Mouse (Mus musculus): ENCODE data around the gene Pfdn4. TPM values are rescaled to one million over a fixed set of nuclear protein-coding genes. Genes with fewer than 3 reads are reported as not detected.

Gene Pfdn4
- polyA plus RNA-seq, 1 experiment from 2014 or later, result 102 TPM

DNA sequence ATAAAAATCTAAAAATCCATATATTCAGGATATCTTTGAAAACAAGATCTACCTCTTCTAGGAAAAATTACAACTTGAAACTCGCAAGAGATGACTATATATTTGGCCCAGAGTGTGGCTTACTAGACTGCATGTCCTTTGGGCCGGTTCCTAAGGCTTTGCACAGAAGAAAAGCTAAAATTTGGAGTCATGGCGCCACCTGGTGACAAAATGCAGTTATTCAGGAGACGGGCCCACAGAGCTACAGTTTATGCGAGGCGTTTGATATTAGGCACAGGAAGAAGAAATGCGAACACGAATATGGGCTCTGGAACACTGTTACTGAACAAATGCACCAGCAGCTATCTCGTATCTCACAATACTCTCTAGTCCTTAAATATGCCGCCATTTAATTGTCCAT is 11.5 kb downstream of the Pfdn4 start:
- Histone ChIP-seq H3K27ac (no peak overlapping the region), H3K36me3 (no peaks in the 10 kb centered on the region), H3K9me3 (replicated peaks) (no peaks in the 10 kb centered on the region), H3K4me3 (no peak overlapping the region), H3K4me1 (peaks cover 17% of the 10 kb centered on the region), H3K27me3 (ENCODE audit: low read depth, poor library complexity, severe bottlenecking) (peaks cover 8% of the 10 kb centered on the region)
- WGBS, result 15% methylated on average over 10 of the region's 10 CpGs
- peak; percentile 81 for DNase-seq (ENCODE audit: low spot score)

DNA sequence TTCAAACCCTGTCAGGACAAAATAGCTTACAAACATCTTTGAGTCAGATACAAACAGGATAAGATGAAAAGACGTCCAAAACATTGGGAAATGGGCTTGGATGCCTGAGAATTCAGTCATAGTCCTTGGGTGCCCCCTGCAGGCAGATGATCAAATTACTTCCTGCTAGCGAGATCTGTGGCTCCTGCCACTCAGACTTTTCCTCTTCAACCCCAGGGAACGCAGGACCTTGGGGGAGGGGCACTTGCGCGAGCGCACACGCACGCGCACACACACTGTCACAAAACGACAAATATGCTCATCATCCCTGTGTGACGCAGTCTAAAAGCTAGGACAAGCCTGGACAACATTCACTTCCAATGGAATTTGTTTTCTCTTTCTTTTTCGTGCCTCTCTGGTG is 12.6 kb downstream of the Pfdn4 start:
- H3K27me3 ChIP-seq (ENCODE audit: low read depth, poor library complexity, severe bottlenecking), result peaks cover 4% of the 10 kb centered on the region; the same call in 1 of the 2 replicates
- no peak overlapping the region for H3K27ac ChIP-seq
- peaks cover 2% of the 10 kb centered on the region; the same call in 1 of the 2 replicates for H3K36me3 ChIP-seq
- 4% methylated on average over 12 of the region's 12 CpGs for WGBS
- DNase-seq (ENCODE audit: low spot score), result peak; percentile 92
- H3K4me3 ChIP-seq, result peak overlapping the region; percentile 45
- no peaks in the 10 kb centered on the region for H3K9me3 ChIP-seq (replicated peaks)
- H3K4me1 ChIP-seq, result peaks cover 24% of the 10 kb centered on the region

DNA sequence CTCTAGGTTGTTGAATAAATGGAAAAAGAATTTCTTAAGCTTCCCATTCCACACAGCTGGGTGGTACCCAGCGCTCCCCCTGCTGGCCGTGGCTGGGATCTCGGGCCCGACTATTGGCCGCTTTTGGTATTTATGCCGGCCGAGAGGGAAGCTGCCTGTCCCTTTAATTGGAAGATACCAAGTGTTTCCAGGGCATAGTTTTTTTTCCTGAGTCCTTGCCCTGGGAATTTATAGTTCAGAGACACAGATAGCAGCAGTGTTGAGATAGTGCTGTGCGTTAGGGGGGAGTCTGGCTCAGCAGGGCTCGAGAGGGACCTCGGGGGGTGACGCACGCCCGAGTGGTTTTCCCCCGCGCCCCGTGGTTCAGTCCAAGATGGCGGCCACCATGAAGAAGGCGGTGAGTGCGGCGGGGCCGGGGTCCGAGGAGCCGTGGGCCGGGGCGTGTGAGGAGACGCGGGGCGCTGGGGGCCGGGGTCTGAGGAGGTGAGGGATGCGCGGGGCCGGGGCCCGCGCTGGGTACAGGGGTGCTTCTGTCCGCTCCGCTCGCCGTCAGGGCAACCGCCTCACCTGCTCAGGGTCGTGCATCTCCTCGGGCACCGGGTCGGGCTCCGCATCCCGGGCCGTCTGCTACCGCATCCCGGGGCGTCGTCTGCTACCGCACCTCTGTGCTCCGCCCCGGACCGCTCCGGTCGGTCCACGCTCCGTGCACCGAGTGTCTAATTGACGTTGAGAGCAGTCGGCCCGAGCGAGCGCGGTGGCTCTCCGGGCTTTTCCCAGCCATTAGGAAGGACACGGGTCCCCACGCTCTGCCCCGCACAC is 15.1 kb downstream of the Pfdn4 start:
- H3K36me3 ChIP-seq, result peaks cover 20% of the 10 kb centered on the region
- WGBS, result under 1% methylated on average over 64 of the region's 69 CpGs
- peak overlapping the region; percentile 96 for H3K4me3 ChIP-seq
- H3K27ac ChIP-seq, result peak overlapping the region; percentile 100
- H3K9me3 ChIP-seq (replicated peaks), result no peaks in the 10 kb centered on the region
- no peaks in the 10 kb centered on the region; the same call in 1 of the 2 replicates for H3K27me3 ChIP-seq (ENCODE audit: low read depth, poor library complexity, severe bottlenecking)
- peaks cover 25% of the 10 kb centered on the region for H3K4me1 ChIP-seq
- DNase-seq (ENCODE audit: low spot score), result peak; percentile 93

DNA sequence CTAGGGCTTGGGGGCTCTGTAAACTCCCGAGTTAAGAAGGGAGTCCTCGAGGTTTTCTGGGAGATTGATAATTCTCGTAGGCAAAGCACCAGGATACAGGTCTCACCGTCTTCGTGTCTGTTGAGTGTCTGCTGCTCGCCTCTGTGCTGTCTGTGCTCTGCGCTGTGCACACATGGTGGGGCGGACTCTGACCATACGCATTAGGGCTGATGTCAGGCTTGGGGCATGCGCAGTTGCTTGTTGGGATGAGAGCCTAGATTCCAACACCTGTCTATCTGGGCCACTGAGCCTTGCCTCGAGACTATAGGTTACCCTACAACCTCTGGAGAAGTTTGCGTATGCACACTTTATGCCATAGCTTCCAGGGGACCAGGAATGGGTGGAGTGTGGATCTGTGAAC is 17.5 kb downstream of the Pfdn4 start:
- Histone ChIP-seq H3K36me3 (peaks cover 44% of the 10 kb centered on the region), H3K4me1 (peaks cover 30% of the 10 kb centered on the region), H3K9me3 (replicated peaks) (no peaks in the 10 kb centered on the region), H3K4me3 (no peak overlapping the region), H3K27me3 (ENCODE audit: low read depth, poor library complexity, severe bottlenecking) (no peaks in the 10 kb centered on the region), H3K27ac (no peak overlapping the region)
- WGBS, result 94% methylated on average over 12 of the region's 12 CpGs
- DNase-seq (ENCODE audit: low spot score), result no peak

DNA sequence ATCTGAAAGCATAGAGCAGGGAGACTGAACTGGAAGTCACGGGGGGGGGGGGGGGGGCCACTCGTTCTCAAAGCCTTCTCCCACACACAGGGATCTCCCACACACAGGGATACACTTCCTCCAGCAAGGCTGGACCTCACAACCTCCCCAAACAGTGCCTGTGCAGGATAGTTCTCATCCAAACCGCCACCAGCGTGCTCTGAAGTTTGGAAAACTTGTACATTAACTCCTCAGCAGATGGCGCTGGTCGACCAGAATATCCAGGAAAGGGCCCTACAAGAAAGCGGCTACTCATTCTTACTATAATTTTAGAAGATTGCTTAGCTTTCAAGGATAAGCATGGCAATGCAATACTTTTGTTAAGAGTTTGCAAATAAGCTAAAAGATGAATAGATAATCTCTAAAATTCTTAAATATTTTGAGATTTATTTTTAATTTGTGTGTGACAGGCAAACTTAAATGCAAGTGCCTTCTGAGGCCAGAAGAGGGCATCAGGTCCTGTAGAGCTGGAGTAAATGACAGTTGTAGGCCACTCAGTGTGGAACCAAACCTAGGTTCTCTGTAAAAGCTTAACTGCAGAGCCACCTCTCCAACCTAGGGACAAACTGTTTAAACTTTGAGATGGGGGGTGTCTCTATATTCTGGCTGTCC is 24.2 kb downstream of the Pfdn4 start:
- Histone ChIP-seq H3K4me3 (no peak overlapping the region), H3K9me3 (replicated peaks) (no peaks in the 10 kb centered on the region), H3K27ac (no peak overlapping the region), H3K36me3 (peaks cover 41% of the 10 kb centered on the region), H3K27me3 (ENCODE audit: low read depth, poor library complexity, severe bottlenecking) (no peaks in the 10 kb centered on the region), H3K4me1 (peaks cover 20% of the 10 kb centered on the region)
- DNase-seq (ENCODE audit: low spot score), result peak; percentile 71
- WGBS, result 14% methylated on average over 7 of the region's 7 CpGs

DNA sequence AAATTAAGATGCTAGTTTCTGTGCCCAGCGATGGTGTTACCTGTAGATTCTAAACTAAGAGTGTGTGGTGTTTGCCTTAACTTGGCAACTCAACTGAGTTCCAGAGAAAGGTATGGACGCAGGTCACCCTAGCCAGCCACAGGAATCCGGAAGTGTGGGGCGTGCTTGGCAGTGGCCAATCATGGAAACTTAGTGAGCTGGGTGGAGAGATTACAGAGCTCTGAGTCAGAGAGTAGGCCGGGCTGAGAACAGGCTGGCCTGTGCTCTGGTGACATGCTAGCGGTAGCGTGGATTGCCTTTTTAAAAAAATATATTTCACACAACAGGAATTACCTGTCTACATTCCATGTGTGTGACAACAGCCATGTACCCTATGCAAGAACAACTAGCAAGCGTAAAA is 30.3 kb downstream of the Pfdn4 start:
- H3K9me3 ChIP-seq (replicated peaks), result no peaks in the 10 kb centered on the region
- whole genome bisulfite sequencing, result 93% methylated on average over 8 of the region's 8 CpGs
- no peak for DNase-seq (ENCODE audit: low spot score)

DNA sequence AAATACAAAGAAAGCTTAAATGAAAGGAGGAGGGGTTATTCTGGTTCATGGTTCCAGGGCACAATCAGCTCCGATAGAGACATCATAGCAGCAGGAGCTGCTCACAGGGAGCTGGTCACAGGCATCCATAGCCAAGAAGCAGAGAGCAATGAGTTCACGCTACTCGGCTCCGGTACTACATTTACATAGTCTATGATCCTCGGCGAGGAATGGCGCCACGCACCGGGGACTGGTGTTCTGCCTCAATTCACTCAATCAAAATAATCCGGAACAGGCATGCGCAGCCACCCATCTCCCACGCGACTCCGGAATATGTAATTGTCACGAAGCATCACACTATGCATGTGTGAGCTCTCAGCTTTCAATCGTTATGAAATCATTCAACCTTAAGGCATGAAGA is 31.8 kb downstream of the Pfdn4 start:
- WGBS, result 97% methylated on average over 16 of the region's 16 CpGs
- Histone ChIP-seq H3K4me1 (no peaks in the 10 kb centered on the region; the same call in 1 of the 2 replicates), H3K36me3 (no peaks in the 10 kb centered on the region), H3K9me3 (replicated peaks) (no peaks in the 10 kb centered on the region), H3K4me3 (no peak overlapping the region), H3K27me3 (ENCODE audit: low read depth, poor library complexity, severe bottlenecking) (no peaks in the 10 kb centered on the region), H3K27ac (no peak overlapping the region)
- DNase-seq (ENCODE audit: low spot score), result no peak

More for the DNA sequence above, 30.3 kb downstream of the Pfdn4 start:
- Histone ChIP-seq H3K4me3 (no peak overlapping the region), H3K36me3 (no peaks in the 10 kb centered on the region), H3K27me3 (ENCODE audit: low read depth, poor library complexity, severe bottlenecking) (no peaks in the 10 kb centered on the region), H3K27ac (no peak overlapping the region), H3K4me1 (peaks cover 4% of the 10 kb centered on the region)

DNA sequence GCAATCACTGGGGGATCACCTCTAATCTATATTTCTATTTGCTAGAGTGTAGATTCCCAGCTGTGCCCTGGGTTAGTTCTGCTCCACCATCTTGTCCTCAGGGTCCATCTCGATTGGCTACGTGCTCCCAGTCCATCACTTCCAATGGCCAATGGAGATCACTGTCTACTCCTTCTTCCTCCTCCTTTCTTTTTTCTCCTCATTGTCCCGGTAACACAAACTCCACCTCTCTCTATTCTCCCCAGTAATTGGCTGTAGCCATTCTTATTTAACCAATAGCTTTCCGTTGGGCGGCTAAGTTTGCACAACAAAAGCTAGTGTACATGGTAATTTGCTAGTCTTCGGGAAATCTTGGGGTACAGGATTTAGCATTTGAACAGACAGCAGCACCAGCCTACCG is 33.5 kb downstream of the Pfdn4 start:
- peaks cover 3% of the 10 kb centered on the region; the same call in 1 of the 2 replicates for H3K4me1 ChIP-seq
- no peak overlapping the region for H3K27ac ChIP-seq
- H3K9me3 ChIP-seq (replicated peaks), result no peaks in the 10 kb centered on the region
- H3K36me3 ChIP-seq, result no peaks in the 10 kb centered on the region
- H3K4me3 ChIP-seq, result no peak overlapping the region
- DNase-seq (ENCODE audit: low spot score), result no peak
- WGBS, result 93% methylated on average over 7 of the region's 7 CpGs
- no peaks in the 10 kb centered on the region for H3K27me3 ChIP-seq (ENCODE audit: low read depth, poor library complexity, severe bottlenecking)

DNA sequence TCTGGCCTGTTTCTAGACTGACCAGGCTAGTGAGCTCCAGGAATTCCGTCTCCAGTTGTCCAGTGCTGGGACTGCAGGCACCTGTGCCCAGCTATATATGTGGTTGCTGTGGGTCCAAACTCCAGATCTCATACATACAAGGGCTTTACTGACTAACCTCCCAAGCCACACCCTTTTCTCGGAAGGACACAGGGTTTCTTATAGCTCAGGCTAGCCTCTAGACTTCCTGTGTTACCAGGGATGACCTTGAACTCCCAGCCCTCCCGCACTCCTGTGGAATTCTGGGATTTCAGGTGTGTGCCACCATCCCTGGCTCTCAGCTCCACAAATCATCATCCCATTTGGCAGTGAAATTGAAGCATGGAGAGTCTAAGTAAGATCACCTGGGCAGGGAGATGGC is 34.0 kb downstream of the Pfdn4 start:
- Histone ChIP-seq H3K9me3 (replicated peaks) (no peaks in the 10 kb centered on the region), H3K4me1 (peaks cover 3% of the 10 kb centered on the region; the same call in 1 of the 2 replicates), H3K4me3 (no peak overlapping the region), H3K27ac (no peak overlapping the region), H3K36me3 (no peaks in the 10 kb centered on the region), H3K27me3 (ENCODE audit: low read depth, poor library complexity, severe bottlenecking) (no peaks in the 10 kb centered on the region)
- WGBS, result 92% methylated on average over 3 of the region's 3 CpGs
- DNase-seq (ENCODE audit: low spot score), result no peak

DNA sequence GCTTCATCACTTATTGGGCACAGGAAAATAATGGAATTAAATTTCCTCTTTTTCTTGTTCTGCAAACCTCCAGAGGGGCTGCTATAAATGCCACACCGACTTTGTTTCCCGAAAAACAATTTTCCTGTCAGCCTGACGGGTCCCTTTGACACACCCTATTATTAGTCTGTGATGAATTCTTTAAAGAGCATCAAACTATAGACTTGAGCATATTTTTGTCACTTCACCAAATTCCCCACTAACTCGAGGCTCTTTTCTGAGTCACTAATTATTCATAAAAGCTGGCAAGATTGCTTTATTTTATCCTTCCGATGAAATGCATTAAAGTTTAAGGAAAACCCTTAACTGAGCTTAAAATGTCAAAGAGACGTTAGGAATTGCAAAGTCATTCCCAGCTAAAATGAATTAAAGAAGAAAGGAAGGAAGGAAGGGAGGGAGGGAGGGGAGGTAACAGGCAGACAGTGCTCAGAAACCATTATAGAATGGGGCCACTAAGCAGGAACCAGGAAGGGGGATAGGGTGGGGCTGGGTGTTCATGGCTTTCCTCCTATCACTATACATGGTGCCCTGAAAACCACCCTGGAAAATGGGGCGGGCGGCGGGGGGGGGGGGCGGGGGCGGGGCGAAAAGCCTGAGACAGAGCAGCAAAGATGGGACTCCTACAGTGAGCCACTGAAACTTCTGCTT is 38.0 kb downstream of the Pfdn4 start:
- WGBS, result 65% methylated on average over 12 of the region's 12 CpGs
- H3K4me3 ChIP-seq, result no peak overlapping the region
- DNase-seq (ENCODE audit: low spot score), result no peak

DNA sequence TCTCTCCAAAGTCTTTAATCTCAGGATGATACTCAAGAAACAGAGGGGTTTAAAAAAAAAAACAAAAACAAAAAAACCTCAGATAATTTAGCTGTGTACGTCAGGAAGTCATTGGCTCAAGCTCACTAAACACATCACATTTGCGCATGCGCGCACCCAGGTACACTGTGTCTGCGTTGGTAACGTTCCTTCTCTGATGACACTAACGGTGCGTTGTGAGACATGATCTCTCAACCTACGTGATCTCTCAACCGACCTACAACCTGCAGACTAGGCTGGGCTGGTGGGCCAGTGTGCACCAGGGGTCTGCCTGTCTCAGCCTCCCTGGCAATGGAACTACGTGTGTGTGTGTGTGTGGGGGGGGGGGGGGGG is 38.6 kb downstream of the Pfdn4 start:
- no peak overlapping the region for H3K4me3 ChIP-seq
- no peaks in the 10 kb centered on the region for H3K9me3 ChIP-seq (replicated peaks)
- WGBS, result 93% methylated on average over 10 of the region's 11 CpGs
- H3K36me3 ChIP-seq, result no peaks in the 10 kb centered on the region
- no peak overlapping the region for H3K27ac ChIP-seq
- no peak for DNase-seq (ENCODE audit: low spot score)
- peaks cover 26% of the 10 kb centered on the region for H3K4me1 ChIP-seq
- no peaks in the 10 kb centered on the region for H3K27me3 ChIP-seq (ENCODE audit: low read depth, poor library complexity, severe bottlenecking)

More for the DNA sequence above, 38.0 kb downstream of the Pfdn4 start:
- Histone ChIP-seq H3K27ac (no peak overlapping the region), H3K36me3 (no peaks in the 10 kb centered on the region), H3K4me1 (peaks cover 22% of the 10 kb centered on the region), H3K9me3 (replicated peaks) (no peaks in the 10 kb centered on the region), H3K27me3 (ENCODE audit: low read depth, poor library complexity, severe bottlenecking) (no peaks in the 10 kb centered on the region)

DNA sequence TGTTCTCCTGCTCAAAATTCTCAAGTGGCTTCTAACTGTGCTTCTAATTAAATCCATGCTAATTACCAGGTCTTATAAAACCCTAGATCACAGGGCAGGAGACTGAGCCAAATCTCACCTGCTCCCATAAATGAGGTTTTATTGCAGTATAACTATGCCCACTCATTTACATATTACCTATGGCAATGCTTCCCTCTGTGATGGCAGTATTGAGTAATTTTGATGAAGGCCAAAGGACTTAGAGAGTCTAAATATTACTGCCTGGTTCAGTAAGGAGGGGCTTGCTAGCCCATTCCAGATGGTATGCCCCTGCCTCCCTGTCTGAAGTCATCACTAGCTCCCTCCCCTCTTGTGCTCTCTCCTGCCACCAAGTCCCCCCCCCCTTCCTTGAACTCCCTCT is 39.6 kb downstream of the Pfdn4 start:
- no peaks in the 10 kb centered on the region for H3K27me3 ChIP-seq (ENCODE audit: low read depth, poor library complexity, severe bottlenecking)
- peak overlapping the region; percentile 62; the same call in 1 of the 2 replicates for H3K27ac ChIP-seq
- no peaks in the 10 kb centered on the region for H3K36me3 ChIP-seq
- H3K4me3 ChIP-seq, result no peak overlapping the region
- DNase-seq (ENCODE audit: low spot score), result no peak
- no peaks in the 10 kb centered on the region for H3K9me3 ChIP-seq (replicated peaks)
- H3K4me1 ChIP-seq, result peaks cover 31% of the 10 kb centered on the region

DNA sequence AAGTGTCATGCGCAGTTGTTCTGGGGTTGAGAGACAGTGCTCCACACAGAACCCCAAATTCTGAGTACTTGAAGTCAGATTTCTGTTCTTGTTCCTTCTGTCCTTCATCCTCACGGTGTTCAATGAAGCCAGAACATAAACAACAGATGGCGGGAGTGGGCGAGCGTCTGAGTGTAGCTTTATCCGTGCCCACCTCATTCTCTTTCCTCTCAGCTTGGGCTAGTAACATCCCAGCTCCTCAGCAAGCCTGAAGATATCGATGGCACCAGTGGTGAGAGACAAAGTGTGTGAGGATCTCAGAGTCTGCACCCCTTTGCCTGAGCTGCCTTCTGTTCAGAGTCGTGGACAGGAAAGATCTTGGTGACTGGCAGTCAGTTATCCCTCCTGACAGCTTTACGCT is 43.0 kb downstream of the Pfdn4 start:
- Histone ChIP-seq H3K36me3 (no peaks in the 10 kb centered on the region), H3K27me3 (ENCODE audit: low read depth, poor library complexity, severe bottlenecking) (no peaks in the 10 kb centered on the region), H3K4me1 (peaks cover 36% of the 10 kb centered on the region), H3K4me3 (no peak overlapping the region), H3K9me3 (replicated peaks) (no peaks in the 10 kb centered on the region), H3K27ac (no peak overlapping the region)
- no peak for DNase-seq (ENCODE audit: low spot score)
- 84% methylated on average over 9 of the region's 9 CpGs for WGBS
